Mouse (Mus musculus) activated CD4-positive, CD25-positive, alpha-beta regulatory T cell, adult 4 months (primary cell): ENCODE data around the gene Pfdn5. TPM values are rescaled to one million over a fixed set of nuclear protein-coding genes. Genes with fewer than 3 reads are reported as not detected.
"Not testable (repeated sequence)": the region's sequence is repeated elsewhere in the genome, so short reads cannot be mapped to it uniquely, and the experiment has no call there.

Experiments
- ATAC-seq: one replicate; pipeline ENCODE4 v1.8.0; 2017
- polyA plus RNA-seq, 2 experiments: library from polyadenylated mRNA; unstranded; fragments of 100-300 nt; shearing (Covaris generic); gene quantifications; one replicate each; pipeline ENCODE4 v1.2.1; 2017

Gene Pfdn5
- polyA plus RNA-seq, 2 experiments from 2014 or later, result 1,328 to 1,584 TPM

DNA sequence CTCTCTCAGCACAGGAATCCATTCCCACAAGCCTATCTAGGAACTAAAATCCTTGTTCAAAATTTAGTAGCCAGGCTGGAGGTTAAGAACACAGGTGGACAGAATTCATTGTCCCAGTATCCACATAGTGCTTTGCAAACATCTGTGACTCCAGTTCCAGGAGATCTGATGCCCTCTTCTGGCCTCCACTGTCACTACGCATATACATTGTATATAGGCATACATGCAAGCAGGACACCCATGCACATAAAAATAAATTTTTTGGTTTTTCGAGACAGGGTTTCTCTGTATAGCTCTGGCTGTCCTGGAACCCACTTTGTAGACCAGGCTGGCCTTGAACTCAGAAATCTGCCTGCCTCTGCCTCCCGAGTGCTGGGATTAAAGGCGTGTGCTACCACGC lies 10.0 kb downstream of the Pfdn5 start:
- not testable (repeated sequence) for ATAC-seq

DNA sequence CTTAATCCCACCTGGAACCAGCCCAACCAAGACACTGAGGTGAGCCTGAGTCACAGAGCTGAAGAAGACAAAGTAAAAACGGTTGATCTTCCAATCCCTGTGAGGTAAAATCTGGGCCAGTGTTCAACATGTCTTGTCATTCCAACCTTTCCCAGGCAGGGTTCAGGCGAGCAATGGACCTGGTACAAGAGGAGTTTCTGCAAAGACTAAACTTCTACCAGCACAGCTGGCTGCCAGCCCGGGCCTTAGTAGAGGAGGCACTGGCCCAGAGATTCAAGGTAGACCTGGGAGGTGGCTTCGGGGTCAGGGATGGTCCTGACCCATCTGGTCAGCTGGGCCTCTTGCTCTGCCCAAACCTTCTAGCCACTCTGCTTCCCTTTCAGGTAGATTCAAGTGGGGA lies 11.0 kb downstream of the Pfdn5 start:
- no peak for ATAC-seq

DNA sequence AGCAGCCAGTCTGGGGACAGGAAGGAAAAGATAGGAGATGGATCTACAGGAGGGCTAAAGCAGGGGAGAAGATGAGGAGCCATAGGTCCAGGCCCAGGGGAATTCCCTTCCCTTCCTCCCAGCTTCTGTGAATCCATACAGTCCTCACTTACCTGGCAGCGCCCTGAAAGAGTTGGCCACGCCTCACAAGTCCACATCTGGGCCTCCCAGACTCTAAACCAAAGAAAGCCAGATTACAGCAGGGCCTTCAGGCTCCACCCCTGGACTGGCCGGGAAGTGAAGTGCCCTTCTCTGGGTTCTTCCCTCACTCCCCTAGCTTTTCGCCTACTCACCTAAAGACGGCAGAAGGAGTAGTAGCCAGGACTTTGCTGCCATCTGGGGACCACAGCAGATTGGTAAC lies 13.7 kb downstream of the Pfdn5 start:
- ATAC-seq, result no peak

DNA sequence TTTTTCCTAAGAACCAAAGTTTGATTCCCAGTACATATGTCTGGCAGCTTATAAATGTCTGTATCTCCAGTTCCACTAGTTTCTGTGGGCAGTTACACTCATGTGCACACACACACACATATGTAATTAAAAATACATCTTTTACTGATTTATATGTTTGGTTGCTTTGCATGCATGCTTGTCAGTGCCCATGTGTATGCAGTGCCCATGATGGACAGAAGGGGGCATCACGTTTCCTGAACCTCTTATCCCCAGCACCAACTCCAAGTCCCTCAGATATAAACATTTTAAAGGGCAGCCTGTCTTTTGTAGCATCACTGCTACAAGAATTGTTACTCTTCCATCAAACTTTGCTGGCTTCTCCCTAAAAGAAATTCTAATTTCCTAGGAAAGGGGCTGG lies 15.7 kb downstream of the Pfdn5 start:
- ATAC-seq, result peak; percentile 54

DNA sequence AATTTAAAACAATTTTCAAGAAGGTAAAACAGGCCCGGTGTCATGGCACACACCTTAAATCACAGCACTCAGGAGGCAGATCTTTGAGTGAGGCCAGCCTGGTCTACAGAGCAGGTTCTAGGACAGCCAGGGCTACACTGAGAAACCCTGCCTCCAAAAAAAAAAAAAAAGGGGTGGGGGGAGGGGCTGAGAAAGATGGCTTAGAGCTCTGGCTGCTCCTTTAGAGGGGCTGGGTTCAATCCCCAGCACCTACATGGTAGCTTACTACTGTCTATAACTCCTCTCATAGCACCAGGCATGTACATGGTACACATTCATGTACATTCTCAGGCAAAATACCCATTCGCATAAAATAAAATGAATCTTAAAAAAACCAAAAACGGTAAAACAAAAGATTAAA lies 18.6 kb downstream of the Pfdn5 start:
- ATAC-seq, result no peak

DNA sequence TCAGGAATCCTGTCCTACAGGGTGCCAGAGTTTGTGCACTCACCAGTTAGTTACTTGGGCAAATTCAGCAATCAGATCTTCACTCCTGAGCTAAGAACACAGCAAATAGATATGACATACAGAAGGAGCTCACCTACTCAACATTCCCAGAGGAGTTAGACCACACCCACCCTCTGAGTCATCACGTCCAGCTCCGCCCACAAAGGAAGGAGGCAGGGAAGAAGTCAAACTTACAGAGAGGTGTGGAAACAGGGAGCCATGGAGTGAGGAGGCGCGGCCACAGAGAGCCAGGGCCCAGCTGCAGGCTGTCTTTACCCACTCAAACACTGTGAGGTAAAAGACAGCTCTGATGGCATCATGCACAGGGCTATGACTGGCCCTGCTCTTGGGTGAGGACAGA lies 20.5 kb downstream of the Pfdn5 start:
- no peak for ATAC-seq

DNA sequence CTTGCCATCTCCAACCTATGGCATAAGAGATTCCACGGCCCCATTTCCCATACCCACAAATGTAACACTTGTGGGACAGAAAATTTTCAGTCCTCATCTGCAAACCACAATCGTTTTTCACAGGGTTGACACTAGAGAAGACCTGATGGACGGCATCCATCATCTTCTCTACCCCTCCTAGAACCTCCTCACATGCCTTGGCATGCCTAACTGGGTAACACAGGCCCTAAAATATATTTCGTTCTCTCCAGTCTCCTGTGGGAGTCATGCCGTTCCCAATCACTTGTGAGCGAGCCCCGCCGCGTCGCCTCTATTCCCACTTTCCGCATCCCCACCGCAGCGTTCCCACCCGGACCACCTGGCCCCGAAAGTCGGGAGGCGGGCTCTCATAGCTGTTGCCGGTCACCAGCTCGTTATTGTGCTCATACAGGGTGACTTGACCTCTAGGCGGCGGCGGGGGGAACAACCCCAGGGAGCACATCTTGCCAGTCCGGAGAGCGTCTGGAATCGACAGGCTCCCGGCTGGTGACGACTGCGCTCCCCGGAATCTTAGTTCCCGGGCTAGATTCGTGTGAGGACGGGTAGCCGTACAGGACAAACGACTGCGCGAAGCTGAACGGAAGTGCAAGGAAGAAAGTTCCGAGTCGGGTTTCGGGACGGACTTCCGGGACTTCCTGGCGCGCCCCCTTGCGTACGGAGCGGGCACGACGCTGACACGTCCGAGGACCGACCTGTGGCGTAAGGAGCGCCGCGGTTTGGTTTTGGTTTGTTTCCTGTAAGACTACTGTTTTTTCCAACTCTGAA lies 24.4 kb downstream of the Pfdn5 start, which contains the start of gene Aaas:
Gene Aaas (minus strand): TSS at position 634 of the 804 bp plus-strand sequence.
- ATAC-seq, result peak; percentile 95

DNA sequence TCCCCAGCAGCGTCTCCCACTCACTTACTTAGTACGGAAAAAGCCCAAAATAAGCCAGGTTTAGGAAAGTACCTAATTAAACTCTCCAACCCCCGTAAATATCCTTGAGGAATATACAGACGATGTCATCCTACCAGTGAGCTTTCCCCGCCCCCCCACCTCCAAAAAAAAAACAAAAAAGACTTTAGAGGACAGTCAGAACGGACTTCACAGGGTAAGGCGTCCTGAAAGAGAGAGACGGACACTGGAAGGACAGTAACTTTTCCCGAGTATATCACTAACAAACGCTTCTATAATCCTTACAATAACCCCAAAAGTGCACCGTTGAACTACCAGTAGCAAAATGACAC lies 25.0 kb downstream of the Pfdn5 start:
- no peak for ATAC-seq

DNA sequence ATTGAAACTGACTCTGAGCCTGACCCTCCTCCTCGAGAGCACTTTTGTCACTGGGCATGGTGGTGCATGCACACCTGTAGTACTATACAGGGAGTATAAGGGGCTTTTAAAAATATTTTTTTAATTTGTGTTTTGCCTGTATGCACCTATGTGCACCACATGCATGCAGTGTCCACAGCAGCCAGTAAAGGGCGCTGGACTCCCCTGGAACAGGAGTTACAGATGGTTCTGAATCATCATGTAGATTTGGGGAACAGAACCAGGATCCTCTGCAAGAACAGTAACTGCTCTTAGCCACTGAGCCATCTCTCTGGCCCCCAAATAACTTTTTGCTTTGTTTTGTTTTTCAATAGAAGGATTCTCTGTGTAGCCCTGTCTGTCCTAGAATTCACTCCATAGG lies 26.3 kb downstream of the Pfdn5 start:
- no peak for ATAC-seq

DNA sequence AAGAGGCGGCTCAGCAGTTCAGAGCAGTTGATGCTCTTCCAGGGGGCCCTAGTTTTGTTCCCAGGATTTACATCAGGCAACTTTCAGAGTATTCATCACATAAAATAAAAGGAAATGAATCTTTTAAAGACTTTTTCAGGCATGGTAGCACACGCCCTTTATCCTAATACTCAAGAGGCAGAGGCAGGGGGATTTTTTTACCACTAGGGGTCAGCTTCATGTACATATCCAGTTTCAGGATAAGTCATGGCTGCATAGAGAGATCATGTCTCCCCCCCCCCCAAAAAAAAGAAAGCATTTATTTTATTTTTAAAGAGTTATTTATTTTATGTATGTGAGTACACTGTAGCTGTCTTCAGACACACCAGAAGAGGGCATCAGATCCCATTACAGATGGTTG lies 28.1 kb downstream of the Pfdn5 start:
- no peak for ATAC-seq

DNA sequence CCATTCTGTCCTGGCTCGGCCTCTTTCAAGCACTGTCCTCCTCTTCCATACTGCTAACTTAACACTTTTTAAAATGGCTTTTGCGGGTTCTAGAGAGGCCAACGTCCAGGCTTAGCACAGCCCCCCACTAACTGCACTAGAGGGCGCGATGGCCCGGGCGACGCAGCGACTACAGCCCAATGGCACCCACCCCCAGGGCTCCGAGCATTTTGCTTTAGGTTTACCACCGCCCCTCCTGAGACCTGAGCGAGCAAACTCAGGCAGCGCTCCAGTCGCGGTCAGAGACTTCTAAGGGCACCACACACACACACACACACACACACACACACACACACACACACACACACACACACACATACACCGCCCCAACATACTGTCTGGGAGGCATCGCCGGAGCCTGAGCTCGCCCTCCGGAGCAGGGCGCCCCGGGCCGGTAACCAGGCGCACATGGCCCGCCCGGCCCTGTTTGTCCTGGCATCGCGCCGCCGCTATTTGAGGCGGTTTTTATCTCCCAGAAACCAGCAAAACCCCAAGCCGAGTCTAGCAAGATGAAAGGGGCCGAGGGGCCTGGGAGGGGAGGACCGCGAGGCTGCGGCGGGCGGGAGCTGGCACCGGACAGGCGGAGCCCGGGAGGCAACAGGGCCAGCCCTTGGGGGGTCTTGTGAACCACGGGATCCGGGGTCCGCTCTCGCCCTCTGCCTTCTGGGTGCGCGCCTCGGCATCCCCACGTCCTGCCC lies 29.4 kb downstream of the Pfdn5 start:
- ATAC-seq, result no peak

DNA sequence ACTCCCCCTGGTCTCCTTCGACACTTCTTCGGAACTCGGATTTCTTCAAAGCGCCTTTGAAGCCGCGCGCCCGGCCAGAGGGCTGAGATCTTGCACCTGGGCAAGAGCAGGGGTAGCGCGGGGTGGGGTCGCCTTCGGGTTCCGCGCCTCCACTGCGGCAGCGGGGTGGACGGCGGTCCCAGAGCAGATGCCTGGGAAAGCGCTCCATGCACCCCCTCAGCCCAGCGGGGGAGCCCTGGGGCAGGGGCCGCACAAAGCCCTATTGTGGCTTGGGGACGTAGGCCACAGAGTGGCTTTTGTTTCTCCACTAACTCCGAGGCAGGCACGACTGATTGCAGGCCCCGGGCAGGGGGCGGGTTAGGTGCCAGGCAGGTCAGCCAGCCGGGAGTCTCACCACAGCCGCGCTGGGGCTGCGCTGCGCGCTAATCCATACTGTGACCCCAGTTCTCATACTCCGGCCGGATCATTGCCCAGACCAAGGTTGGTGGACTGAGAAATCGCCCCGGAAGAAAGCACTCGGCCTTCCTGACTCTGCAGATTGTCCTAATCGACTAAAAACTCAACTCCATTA lies 30.0 kb downstream of the Pfdn5 start:
- ATAC-seq, result no peak

DNA sequence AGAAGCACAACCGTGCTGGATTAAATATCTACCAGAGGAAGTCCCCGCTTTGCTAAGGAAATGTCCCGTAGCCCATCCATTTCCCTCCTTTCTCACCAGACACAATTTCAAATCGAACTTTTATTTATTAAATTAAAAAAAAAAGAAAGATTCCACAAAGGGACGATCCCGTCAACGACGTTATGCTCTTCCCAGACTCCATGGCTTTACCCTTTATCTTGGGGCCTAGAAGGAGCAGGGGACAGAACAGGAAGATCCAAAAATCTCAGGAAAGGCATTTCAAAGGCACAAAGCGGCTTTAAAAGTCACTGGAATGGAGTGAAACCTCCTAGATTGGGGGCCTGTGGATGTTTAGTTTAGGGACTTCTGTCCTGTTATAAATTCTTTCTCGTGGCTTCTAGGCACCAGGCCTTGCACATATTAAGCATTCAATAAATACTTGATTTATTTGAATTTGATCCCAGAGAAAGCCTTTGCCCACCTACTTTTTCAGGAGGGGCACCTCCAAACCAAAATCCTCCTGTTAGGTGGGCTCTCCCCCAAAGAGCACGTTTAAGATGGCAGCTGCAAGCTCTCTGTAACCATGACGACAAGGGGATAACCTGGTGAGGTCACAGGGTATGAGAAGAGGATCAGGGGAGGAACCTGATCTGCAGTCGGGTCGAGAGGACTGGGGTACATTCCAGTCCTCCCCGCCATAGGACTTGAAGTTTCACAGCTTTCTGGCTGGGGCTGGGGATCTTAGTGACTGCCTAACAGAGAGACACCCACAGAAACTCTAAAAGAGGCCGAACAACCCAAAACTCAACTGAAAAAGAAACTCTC lies 30.8 kb downstream of the Pfdn5 start:
- no peak for ATAC-seq

DNA sequence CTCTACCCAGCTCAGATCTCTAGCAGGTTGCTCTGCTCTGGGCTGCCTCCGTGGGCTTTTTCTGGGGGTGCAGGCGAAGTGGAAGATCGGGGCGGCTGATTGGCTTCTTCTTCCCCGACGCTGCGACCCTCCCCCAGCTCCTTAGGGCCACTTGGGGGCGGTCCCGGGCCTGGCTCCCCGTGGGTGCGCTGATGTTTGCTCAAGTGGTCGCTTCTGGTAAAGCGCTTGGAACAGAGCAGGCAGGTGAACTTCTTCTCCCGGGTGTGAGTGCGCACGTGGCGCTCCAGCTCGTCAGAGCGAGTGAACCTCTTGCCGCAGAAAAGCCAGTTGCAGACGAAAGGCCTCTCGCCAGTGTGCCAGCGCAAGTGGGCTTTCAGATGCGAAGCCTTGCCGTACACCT lies 32.2 kb downstream of the Pfdn5 start:
- ATAC-seq, result no peak

DNA sequence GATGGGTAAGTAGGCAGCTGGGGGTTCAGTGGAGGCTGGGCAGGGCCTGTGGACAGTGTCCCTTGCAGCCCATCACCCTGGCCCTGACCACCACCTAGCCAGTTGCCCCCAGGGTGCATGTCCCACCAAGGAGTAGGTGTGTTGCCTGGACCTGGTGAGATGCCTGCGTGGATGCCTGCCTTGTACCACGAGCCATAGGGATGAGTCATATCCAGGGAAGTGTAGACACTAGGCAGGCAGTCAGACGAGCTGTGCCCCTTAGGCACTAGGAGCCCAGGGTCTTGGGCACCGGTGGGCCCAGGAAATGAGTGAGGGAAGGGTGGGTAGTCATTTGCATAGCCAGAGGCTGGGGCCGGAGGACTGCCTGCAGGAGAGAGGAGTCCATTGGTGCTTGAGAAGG lies 32.9 kb downstream of the Pfdn5 start:
- no peak for ATAC-seq

DNA sequence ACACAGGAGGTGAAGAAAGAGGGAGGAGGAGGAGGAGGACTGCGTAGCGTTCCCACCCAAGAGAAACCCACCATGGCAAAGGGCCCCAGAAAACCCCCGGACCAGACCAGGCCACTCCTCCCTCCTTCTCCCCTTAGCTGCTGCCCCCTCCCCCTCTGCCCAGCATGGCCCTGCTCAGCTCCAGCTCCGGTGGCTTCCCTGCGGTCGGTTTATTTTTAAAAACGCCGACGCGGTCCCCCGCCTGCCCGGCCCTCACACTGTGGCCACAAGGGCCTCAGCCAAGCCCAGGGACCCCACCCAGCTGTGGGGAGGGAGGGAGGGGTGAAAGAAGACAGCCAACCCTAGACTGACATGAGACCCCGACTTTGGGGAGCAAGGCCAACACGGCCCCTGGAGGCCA lies 36.7 kb downstream of the Pfdn5 start:
- ATAC-seq, result no peak

DNA sequence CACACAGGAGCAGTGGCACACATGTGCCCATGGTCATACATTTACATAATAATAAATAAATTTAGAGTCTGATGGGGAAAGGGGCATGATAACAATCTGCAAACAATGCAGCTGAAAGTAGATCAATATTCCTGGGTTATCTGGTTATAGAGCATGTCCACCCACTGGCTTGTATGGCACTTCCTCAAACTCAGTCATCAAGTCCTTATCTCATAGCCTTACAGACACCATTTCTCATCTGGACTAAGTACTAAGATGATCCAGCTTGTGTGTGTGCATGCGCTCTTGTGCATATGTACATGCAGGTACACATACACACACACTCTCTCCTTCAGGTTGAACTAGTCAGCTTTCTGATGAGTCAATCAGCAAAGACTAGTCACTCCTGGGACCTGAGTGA lies 38.8 kb downstream of the Pfdn5 start:
- no peak for ATAC-seq

DNA sequence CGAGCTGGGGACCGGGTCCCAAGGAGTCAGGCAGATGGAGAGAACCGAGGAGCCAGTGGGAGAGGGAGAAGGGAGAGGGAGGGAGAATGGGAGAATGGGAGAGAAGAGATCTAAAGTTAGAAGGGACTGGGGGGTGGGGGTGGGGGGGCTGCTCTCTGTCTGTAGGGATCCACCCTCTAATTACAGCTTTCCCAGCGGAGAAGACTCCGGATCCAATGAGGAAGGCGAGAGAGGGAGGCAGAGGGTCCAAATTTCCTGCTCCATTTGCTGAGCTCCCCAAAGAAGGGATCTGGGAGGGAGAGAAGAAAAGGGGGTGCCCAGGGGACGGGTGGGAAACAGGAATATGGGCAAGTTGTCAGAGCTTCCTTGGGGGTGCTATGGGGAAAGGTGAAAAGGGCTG lies 40.3 kb downstream of the Pfdn5 start:
- ATAC-seq, result no peak

DNA sequence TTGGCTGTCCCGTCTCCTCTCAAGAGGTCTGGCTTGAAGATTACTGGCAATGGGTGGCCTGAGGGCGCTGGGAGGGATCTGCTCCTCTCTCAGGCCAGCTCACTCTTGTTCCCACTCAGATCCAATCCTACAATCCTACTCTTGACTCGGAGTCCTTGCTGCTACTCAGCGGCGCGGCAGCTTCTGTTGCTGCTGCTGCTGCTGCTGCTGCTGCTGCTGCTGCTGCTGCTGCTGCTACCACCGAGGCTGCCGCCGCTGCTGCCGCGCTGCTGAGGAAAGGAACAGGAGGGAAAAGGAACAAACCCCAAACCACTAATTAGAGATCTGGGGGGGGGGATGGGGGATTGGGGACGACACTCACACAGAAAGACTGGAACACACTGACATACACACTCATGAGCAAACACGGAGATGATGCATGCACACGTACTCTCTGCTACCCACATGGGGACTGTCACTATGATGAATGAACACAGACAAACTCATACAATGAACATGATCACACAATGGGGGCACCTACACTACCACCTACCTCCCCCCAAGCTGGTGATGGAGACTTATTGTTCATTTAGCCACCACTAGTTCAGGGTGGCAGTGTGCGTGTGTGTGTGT lies 40.9 kb downstream of the Pfdn5 start, which contains the start of gene Sp7:
Gene Sp7 (minus strand): TSS at position 450 of the 612 bp plus-strand sequence.
- no peak for ATAC-seq

DNA sequence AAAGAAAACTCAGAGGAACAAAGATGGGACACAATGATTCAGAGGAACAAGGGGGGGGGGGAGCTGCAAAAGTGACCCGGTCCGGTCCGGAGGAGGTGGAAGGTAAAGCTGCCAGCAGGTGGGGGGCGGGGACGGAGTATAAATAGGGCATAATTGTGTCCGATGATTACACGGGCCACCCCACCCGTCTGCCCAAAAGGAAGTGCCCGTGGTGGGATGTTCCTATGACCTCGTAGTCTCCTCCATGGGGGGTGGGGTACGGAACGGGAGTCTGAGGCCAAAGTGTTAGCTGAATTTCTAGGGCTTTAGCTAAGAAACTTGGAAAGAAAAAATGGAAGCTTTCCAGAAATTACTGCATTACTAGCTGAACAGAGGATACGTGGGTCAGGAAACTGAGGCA lies 44.1 kb downstream of the Pfdn5 start:
- ATAC-seq, result no peak

DNA sequence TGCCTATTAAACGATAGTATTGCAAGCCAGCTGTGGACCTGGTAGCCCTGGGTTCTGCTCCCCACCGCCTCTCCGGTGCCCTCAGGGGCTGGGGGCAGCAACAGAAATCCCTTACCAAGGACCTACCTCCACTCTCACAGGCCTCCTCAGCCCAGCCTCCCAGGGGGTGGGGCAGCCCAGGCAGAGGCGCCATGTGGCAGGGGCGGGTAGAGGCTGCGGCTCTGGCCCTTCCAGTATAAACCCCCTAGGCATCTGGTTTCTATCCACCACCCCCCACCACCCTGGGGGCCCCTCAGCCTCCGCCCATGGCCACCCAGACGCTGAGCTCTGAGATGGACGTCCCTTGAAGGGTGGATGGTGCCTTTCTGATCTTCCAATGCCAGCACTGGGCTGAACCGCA lies 44.8 kb downstream of the Pfdn5 start:
- no peak for ATAC-seq

DNA sequence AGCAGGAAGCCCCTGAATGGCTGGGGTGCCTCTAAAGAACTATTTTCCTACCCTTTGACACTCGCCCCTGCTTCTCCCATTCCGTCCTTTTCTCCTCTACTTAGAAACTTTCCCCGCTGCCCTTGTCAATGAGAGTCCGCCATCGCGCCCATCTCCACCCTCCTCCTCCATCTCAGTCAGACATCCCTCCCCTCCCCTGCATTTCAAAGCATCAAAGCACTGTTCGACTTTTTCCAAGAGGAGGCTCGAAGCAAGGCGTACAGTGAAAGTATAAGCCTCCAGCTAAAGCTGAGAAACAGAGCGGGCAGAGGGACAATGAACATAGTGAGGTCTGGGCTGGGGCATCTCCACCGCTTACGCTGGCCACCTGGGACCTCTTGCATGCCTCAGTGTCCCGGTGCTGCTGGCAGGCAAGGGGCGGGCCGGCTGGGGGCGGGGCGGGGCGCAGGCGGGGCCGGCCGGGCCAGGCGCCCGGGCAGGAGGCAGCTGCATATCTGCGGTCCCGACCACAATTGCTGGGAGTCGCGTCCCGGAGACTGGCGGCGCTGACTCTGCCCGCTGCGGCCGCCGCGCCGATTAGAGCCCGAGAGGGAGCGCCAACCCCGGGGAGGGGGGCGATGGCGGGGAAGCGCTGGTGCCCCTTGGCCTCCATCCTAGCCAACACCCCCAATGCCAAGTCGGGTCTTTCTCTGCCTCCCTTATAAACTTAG lies 50.7 kb downstream of the Pfdn5 start:
- ATAC-seq, result peak; percentile 28
